Mouse (Mus musculus) cerebellum, adult (tissue): ENCODE measurements around the gene Gm4756.
"Not testable (repeated sequence)": the region's sequence is repeated elsewhere in the genome, so short reads cannot be mapped to it uniquely, and the experiment has no call there.

Experiments used
- ATAC-seq: cut with Nextera tagmentation; 2 replicates; pipeline ENCODE4 v1.9.2; 2017; ENCODE audit warnings: mild to moderate bottlenecking, moderate library complexity, mixed read lengths; ENCODE audit not compliant: insufficient number of reproducible peaks, low FRiP score, low TSS enrichment

Gm4756 gene

GRCm38 (mm10) chr12:72649611-72650330, at the start of gene Gm4756:
Gene Gm4756, minus strand, starts transcription at chr12:72649661.
- no peak for ATAC-seq

- no peak for ATAC-seq
Observed at GRCm38 (mm10) chr12:72694901-72695463, 45.5 kb upstream of the Gm4756 start.

DNA sequence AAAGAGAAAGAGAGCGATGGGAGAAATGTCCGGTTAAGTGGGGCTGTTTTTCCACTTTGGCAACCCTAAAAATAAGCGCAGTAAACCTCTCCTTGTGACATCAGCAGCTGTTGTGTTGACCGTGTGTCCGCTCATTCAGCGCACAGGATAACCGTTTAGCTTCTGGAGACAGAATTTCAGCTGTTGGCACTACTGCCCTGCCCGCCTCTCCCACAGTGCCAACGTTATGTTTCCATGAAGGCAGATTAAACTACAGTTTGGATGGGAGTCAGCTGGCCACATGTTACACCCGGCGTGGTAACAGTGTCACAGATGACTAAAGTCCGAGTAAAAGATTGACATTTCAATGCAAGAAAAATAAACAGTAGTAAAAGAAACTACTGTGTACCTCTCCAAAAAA, 45.0 kb upstream of the Gm4756 start:
- ATAC-seq: no peak

GRCm38 (mm10) chr12:72693895-72694294, 44.4 kb upstream of the Gm4756 start:
- no peak for ATAC-seq

DNA sequence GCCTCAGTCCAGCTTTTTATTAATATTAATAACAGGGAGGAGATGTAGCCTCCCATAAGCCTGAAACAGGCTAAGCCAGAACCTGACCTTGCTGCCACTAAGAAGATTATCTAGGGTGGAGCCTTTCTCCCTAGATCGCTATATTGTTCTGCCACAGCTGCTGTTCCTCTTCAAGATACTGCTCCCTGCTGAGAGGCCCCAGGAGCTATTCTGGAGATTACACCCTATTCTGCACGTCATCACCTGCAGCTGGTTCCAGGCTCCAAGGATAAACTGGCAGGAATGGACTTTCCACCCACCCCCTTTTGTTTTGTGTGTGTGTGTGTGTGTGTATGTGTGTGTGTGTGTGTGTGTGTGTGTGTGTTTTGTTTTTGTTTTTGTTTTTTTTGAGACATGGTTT, 38.8 kb upstream of the Gm4756 start:
- not testable (repeated sequence) for ATAC-seq

DNA sequence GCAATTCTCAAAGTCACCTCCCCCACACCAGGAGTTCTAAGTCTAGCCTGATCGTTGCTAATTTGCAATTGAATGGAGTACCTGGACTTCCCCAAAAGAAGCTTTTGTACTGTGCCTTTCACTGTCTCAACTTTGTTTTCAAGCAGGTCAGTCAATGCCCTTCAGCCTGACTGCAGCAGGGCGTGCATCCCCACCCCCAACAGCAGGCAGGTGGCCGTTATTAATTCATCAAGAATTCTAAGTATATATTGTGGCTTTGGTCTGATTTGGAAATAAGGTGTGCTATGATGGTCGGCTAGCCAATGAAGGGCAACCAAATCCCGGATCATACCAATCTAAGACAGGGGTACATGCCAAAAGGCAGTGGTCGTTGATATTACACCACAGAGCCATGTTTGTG, 38.3 kb upstream of the Gm4756 start:
- ATAC-seq: not testable (repeated sequence)

GRCm38 (mm10) chr12:72686566-72686965, 37.1 kb upstream of the Gm4756 start:
- ATAC-seq: not testable (repeated sequence)

DNA sequence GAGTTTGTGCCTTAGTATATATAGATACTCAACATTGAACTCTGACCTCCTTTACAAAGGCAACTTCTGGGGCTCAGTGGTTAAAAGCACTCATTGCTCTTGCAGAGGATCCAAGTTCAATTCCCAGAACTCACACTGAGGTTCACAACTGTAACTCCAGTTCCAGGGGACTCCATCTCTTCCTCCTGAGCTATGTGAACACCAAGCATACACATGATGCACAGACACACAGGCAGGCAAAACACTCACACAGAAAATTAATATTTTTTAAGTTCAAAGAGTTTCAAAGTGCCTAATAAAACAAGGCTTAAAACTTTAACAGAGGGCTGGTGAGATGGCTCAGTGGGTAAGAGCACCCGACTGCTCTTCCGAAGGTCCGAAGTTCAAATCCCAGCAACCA, 34.2 kb upstream of the Gm4756 start:
- ATAC-seq: no peak

DNA sequence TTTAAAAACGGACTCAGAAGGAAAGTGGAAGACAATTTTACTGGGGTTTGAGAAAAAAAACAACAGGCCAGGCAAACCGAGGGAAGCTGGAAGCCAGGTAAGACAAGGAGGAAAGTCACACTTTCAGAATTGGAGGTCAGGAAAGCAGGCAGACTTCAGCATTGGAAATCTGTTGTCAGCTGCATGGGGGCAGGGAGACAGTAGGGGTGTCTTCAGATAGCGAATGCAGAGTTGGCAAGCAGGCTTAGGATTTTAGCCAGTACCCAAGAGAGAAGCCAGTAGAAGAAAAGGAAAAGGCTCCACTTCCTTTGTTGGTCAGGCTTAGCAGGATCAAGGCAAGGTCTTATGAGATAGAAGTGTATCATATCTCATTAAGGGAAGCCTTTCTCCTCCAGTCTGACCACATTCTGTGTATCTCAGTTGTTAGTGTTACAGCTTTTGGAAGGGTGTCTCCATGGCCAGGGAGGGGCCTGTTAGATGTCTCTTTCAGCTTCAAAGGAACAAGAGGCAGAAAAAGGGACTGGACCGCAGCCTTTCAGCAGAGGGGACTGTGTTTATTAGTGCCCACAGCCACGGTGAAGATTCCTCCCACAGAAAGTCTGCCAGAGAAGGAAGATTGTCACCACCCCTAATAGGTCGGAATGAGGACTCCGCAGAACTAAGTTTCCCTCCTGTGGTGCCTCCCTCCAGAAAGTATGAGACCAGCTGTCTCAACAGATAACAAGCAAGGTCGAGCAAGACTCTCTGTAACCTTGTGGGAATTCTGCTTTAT, 33.2 kb upstream of the Gm4756 start:
- no peak for ATAC-seq

GRCm38 (mm10) chr12:72681919-72682318, 32.5 kb upstream of the Gm4756 start:
- ATAC-seq: no peak

- no peak for ATAC-seq
Observed at GRCm38 (mm10) chr12:72679635-72680034, 30.2 kb upstream of the Gm4756 start.

- ATAC-seq: no peak
Observed at GRCm38 (mm10) chr12:72674820-72675219, 25.4 kb upstream of the Gm4756 start.

DNA sequence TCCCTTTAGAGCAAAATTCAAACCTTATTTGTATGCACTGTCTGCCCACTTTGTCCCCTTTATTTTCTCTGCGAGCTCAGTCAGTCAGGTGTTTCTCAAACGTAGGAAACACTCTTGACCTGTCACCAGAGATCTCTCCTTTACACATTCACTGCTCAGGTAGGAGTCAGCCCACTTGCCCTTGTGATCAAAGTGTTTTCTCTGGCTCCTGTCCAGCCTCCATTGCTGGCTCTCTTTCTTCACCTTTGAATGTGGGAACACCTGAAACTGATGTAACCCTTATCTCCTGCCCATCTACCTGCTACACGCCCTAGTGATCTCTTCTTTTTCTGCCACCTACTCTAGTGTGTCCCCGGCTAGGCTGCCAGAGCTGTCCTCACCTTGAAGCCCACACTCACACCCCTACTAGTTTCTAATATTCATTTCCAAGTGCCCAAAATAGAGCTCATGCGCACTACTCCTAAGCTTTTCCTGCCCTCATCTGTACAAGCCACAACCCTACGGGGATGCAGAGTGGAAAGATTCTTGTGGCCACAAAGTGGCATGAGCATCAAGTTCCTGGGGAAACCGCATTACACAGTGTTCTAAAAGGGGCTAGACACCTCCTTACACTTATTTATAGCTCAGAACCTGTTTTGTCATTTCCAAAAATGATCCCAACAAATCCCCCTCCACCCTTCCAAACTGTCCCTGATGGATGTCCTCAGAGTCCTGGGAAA, 24.8 kb upstream of the Gm4756 start:
- no peak for ATAC-seq

- no peak for ATAC-seq
Observed at GRCm38 (mm10) chr12:72671516-72672135, 22.2 kb upstream of the Gm4756 start.

- ATAC-seq: no peak
Observed at GRCm38 (mm10) chr12:72670921-72671320, 21.5 kb upstream of the Gm4756 start.

GRCm38 (mm10) chr12:72667868-72668469, 18.5 kb upstream of the Gm4756 start:
- ATAC-seq: no peak

GRCm38 (mm10) chr12:72666015-72666414, 16.6 kb upstream of the Gm4756 start:
- ATAC-seq: no peak

DNA sequence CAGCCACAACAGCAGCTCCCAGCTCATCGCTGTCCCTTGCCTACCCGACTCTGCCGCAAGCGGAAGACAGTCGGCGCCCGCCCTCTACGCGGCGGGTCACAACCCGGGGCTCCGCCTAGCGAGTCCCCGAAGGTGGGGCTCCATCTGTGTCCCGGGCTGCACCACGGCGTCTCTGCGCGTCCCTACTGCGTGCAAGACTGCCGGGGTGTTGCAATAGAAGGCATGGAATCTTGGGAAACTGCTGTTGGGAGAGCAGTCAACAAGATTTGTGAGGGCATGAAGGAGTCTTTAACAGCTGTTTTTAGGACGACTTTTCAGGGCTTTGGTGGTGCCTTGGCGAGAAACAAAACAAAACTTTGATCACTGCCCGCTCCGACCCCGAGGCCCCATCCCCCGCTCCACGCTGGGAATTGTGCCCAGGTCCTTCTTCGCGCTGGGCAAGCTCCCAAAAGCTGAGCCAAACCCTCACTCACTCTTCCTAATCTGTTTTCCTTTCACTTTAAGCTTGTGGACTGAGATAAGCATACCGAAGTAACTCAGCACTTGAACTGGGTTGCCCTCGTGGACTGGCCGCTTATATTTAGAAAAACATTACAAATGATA, 15.4 kb upstream of the Gm4756 start, which contains the start of gene Dhrs7:
Gene Dhrs7, minus strand, starts transcription at position 175 of the 603 bp plus-strand sequence.
- ATAC-seq: peak; percentile 98

- peak; percentile 42 for ATAC-seq
Observed at GRCm38 (mm10) chr12:72664020-72664734, 14.7 kb upstream of the Gm4756 start.
